Mouse (Mus musculus) A20 (cell line): ENCODE results near the gene Hoxa2.

Experiments
- DNase-seq: peaks from one replicate; pipeline ENCODE4 v3.0.0-alpha.2; 2011; ENCODE audit warnings: low read depth, low spot score

The Hoxa2 gene

DNA sequence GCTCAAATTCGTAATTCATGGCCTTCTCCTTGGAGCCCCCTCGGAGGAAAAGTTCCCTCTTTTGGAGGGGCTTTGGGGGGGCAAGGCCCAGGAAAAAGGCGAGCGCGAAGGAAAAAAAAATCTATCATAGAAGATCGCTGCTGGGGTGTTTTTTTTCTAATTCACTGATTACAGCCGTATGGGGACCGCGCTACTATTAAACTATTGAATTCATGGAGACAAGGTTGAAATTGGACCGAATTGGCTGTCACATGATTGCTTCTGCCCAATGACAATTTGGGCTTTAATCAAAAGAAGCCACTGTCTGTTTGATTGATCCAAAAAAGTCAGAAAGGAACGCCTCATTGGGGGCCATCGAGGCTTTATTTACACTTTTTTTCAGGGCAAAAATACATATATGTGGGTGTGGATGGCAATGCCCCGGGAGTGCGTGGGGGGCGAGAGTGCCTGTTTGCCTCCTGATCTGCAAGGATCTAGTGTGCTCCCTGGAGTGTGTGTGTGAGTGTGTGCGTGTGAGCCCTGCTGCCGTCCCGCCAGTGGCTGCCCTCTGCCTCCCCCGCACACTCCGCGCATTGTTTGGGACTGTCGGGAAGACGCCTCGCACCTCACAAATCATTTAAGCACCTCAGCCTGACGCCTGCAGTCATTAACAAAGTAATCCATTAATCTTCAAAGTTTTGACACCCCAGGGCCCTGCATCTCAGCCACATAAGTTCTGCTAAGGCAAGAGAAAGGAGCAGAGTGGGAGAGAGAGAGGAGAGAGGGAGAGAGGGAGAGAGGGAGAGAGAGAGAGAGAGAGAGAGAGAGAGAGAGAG, at the start of gene Hoxa2:
TSS of gene Hoxa2 (minus strand) at position 206 of the 815 bp plus-strand sequence.
- DNase-seq, result no peak

DNA sequence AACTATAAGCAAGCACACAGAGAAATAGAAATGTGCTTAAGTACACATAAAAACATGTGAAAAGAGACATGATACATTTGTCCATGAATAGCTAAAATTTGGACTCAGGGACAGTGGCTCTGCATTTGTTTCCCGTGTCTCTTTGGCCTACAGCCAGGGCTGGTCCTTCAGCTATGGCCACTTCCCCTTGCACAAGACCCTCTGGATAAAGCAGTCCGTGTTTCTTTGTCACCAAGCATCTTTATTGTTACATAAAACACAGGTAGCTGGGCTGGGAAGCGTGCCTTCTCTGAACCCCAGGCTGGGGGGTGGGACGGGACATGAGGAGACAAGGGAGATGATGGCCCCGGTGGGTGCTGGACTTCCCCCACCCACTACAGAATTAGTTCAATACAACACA, 49.6 kb upstream of the Hoxa2 start:
- DNase-seq, result peak; percentile 58

DNA sequence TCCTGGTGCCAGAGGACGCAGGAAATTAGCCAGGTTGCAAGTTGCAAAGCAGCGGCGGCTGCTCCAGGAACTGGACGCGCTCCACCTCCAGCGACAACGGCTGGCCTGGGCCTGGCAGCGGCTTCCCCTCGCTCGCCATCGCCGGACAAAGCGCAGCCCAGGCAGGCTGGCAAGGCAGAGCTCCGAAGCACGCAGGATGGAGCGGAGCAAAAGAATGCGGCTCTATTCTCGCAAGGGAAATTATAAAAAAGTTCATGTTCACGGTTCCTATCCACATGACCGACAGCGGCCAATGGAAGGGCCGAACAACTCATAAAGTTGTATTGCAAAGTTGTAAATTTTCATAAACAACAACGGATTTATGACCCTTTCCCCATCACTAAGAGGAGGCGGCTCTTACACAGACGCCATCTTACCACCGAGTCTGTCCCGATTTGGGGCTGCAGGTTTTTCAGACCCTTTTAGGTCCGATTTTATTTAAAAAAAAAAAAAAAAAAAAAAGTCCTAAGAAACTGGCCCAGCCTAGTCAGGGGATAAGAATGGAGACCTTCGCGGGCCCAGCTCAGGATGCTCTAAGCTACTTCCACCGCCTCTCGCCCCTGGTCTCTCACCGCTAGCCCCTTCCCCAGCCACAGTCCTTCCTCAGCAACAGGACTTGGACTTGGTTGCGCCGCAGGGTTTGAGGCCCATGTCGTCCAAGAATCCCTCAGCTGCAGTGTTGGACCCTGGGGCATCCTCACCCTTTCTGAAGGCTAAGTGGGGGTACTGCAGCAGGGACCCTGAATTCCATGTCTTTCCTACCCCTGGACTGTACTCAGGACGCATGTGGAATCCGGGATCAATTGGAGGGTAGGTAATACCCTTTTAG, 48.7 kb upstream of the Hoxa2 start, which contains the start of the genes Hoxa3 and Gm28308:
TSS of gene Hoxa3 (minus strand) at position 218 of the 868 bp plus-strand sequence.
TSS of gene Gm28308 (minus strand) at position 221 of the 868 bp plus-strand sequence.
- DNase-seq, result peak; percentile 92

DNA sequence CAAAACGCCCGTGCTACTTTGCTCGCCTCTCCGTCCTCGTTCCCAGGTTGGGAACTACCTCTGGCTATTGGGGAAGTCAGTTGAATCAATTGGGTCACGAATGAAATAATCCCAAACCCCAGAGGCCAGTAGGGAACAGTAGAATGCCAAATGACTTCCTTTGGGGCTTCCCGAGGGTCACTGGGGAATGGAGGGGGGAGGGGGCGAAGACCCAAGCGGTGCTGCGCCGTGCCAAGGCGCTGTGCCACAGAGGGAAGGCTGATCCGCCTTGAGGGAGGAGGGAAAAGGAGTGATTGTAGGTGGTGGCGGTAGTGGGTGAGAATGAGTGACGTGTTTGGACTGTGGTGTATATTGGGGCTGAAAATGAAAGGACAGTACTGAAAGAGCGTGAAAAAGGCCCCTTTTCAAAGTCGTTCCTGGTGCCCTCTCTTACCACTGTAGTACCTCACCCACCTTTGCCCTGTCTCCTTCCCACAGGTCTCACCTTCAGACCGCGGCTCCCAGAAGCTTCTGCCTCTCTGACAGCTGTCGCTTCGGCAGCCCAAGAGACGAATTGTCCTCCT, 48.0 kb upstream of the Hoxa2 start:
- DNase-seq, result no peak

DNA sequence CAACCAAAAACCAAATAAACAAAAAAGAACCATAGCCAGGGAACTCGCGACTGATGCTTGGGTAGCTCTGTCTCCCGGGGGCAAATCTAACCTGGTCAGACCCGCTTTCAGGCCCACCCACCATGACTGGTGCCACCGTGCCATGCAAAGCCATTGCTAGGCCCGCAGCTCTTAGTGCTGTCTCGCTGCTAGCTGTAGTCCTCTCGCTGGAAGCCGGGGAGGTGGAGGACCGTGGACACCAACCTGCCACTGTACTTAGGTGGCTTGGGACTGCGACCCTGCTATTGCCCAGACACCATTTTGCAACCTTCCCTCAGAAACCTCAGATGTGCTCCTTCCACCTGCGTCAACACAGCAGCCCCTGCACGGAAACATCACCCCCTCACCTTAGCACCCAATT, 47.3 kb upstream of the Hoxa2 start:
- DNase-seq, result peak; percentile 82

DNA sequence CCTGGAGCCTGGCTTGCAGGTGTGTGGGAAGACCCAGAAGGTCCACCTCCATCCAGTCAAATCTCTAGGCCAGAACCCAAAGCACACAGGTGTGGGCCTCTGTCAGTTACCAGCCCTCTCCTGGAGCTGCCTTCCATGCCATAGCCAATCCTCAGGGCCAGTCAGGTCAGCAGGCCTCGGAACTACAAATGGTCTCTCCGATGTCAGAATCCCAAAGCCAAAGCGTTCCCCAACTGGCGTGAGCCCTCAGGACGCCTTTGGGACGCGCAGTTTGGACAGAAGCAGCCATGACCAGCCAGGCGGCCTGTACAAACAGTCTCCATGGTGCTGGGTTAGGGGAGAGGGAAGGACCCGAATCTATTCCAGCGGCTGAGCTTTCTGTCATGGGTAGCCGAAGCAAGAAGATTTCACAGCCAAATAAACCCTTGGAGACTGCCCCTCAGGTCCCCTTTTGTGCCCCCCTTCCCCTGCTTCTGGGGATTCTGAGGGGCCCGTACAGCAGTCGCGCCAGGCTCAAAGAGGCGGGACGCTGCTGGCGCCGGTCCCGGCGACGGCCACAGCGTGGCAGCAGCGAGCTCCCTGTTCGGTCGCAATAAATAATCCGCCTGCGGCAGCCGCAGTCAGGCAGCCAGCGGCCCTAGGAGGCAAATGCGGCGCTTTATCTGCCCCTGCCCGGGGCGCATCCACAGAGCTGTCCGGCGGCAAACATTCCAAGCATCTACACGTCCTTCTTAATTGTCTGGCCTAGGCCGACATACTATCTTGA, 46.7 kb upstream of the Hoxa2 start:
- peak; percentile 89 for DNase-seq

DNA sequence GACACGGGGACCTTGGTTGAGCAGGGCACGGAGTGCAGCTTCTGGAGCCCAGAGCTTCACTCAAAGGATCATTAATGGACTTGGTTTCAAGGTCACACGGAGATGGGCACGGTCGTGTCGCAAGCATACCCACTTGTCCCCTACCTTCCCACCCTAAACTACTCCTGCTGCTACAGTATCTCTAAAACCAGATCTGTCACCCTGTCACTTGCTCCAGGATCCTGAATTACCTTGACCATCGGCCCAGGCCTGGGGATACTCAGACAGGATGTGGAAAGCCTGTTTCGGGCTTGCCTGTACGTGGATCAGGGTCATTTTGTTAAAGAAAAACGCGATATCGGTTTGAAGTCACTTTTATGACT, 45.0 kb upstream of the Hoxa2 start:
- DNase-seq, result no peak

DNA sequence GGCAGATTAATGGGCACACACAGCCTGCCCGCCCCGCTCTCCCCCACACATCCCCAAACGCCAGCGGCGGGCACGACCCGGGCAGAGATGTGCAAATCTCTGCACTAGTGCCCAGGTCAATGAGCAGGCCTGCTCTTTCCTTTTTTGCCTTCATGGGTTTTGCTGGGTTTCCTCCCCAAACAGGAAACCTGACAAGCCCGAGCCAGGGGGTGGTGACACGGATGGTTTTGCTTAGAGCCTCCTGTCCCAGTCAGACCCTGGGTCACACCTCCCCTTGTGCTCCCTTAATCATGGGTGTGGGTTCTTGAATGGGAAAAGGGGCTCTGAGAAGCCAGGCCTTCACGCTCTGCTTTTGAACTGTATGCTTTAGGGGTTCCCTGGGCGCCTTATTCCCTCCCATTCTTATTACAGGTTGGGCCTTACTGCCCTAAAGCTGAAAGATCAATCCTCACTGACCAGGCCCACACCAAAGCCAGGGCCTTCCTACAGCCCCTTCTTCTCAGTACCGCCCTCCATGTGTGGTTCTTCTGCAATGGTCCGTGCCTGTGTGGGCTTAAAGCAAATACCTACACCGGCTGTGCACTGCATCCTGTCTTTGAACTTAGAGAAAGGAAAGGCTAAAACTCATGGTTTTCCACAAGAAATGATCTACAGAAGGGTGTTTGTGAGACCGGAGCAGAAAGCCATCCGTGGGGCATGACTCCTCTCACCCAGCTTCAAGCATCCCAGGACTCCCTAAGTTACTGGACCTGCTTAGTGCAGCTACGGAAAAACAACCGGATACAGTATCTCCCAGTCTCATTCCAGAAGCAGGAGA, 44.4 kb upstream of the Hoxa2 start:
- DNase-seq, result no peak

DNA sequence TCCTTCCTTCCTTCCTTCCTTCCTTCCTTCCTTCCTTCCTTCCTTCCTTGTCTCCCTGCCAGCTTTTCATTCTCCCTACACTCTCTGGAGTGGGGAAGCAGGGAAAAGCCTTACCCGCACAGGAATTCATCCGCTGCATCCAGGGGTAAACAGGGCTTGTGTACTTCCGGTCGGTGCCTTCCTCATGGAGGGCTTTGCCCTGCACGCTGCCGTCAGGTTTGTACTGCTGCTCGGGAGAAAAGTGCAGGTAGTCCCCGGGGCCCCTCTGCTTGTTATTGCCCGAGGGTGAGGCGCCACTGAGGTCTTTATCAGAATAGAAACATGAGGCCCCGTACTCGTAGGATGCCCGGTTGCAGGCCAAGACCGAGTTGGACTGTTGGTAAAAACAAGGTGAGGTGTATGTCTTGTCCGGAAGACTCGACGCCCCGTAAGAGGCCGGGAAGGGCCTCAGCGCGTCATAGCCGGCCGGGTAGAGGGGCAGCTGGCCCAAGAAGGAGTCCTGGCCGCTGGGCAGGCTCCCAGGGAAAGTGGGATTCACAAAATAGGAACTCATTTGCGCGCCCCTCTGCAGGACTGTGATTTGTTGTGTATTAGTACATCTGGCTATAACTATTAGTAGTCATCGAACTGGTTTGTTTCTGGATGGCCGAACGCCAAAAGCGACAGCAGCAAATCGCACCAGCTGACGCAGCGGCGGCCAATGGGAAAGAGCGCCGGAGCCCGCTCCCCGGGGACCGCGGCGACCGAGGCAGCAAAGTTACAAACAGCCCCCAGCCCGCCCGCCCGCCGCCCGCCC, 43.6 kb upstream of the Hoxa2 start, which contains the start of gene Hoxa6:
TSS of gene Hoxa6 (minus strand) at position 651 of the 796 bp plus-strand sequence.
- no peak for DNase-seq

DNA sequence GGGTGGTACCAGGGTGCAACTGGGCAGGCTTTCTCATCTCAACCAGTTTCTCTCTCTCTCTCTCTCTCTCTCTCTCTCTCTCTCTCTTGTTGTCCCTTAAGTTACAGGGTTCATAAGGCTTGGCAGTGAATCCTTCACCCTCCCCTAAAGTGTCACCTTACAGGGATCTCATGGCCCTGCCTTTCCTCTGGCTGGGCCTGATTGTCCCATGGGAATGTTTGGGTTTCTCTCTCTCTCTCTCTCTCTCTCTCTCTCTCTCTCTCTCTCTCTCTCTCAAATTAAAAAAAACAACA, 43.0 kb upstream of the Hoxa2 start:
- no peak for DNase-seq

DNA sequence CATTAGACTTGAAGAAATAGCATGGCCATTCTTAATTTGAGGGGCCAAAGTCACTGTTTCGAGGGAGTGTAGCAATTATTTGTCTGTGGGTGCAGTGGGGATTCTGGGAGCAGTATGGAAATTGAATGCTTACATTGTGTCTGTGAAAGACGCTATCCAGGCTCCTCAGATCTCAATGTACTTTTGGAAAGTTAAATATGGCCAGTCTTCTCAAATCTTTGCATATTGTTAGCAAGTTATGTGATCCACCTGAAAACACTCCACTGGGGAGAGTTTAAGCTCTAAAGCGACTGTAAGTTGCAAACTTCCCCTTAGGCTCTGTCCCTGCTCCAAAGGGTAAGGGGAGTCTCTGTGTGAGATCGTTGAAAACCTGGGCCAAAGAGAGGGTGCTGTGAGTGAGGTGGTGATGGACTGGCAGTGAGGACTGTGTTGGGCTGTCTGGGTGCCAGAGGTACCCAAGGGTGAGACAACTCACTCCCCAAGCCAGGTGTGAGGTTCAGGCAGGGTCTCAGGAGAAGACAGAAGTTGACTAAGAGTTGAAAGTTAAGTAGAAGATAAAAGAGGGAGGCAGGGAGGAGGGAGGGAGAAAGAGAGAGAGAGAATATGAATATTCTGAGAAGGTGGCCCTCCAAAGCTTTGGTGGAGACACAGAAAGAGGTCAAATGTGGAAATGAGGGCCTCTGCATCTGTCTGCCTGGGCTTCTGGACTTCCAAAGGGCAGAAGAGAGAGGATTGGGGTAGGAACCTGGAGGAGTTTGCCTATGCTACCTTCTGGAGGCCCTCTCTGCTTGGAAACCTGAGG, 42.5 kb upstream of the Hoxa2 start:
- DNase-seq, result no peak

DNA sequence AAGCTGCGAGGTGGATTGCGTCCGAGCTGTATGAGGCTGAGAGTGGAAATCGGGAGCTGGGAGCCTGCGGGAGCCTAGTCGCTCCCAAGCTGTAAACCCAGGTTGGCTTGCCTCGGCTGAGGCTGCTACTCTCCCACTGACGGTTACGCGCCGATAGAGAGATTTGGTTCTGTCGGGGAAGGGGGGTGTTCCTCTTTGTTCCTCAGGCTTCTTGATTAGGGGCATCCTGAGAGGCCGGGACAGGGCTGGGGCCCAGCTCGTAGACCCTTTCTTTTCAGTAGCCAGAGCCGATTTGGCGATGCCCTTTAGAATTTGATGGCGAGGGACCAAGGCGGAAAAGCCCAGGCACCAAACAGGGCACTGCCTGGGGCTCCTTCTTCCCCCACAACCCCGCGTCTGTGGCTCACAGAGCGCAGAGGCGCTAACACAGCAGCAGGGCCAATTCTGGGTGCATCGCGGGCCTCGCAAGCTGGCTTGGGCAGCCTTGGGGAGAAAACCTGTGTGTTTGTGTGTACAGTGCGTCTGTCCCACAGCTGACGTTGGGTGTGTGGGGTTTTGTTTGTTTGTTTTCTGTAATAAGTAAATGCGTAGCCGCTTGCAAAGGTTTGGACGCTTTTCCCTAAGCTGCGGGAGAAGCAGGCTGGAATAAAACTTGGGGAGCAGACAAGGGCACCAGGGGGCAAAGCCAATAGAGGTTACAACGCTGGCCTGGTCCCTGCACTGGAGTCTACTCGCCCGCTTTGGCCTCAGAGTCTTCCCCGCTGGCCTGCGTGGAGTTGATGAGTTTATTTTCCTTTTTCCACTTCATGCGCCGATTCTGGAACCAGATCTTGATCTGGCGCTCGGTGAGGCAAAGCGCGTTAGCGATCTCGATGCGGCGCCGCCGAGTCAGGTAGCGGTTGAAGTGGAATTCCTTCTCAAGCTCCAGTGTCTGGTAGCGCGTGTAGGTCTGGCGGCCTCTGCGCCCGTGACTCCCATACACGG, 41.3 kb upstream of the Hoxa2 start:
- DNase-seq, result no peak

DNA sequence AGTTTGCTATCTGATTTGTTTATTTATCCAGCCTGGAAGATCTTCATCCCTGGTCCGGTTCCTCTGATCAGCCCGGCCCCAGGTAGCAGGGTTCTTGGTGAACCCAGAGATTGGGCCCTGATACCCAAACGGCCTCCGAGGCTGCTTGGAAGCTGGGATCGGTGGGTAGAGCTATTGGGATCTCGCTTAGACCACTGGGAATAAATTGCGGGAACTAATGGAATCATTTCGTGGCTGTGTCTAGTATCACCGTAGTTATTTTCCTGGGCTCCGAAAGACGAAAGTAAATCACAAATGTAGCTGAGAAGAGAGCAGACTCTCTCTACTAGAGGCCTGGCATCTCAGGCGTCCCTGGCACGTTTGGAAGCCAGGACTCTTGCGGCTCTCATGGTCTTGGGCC, 40.6 kb upstream of the Hoxa2 start:
- DNase-seq, result no peak

DNA sequence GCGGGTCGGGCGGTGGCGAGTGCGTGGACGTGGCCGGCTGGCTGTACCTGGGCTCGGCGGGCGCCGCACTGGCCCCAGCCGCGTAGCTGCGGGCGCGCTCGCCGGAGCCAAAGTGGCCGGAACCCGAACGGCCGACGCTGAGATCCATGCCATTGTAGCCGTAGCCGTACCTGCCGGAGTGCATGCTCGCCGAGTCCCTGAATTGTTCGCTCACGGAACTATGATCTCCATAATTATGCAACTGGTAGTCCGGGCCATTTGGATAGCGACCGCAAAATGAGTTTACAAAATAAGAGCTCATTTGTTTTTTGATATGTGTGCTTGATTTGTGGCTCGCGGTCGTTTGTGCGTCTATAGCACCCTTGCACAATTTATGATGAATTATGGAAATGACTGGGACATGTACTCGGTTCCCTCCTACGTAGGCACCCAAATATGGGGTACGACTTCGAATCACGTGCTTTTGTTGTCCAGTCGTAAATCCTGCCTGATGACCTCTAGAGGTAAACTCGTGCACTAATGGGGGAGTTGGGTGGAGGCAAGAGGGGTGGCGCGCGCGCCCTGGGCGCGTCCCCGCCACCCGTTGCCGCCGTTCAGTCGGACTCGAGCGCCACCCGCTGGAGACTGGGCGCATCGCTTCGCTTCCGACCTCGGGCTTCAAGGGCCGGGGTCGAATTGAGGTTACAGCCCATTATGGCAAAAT, 39.6 kb upstream of the Hoxa2 start, which contains the start of gene Hoxa5:
TSS of gene Hoxa5 (minus strand) at position 538 of the 703 bp plus-strand sequence.
- no peak for DNase-seq

DNA sequence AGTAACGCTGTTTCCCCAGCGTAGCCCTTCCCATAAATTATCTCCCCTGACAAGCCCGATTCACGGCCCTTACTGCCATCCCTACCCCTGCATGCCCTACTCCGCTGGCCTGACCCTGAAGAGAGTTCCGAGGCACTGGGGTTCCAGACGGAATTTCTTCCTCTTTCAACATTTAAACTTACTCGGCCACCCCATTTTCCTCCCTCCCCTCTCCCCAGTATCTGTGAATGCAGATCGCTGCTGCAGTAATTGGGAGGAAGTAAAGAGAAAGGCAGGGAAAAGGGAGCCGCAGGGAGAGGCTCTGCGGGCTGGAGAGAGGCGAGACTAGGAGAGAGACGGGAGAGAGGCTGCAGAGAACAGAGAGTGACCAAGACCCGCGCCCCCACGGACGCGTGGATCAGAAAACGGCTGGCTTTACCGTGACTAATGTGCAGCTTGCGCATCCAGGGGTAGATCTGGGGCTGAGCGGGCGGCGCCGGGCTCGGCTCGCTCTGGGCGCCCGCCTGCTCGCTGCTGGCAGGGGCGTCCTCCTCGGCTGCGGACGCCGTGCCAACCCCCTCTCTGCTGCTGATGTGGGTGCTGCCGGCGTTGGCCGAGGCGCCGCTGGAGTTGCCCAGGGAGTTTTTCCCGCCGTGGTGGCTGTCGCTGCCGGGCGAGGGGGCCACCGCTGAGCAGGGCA, 38.9 kb upstream of the Hoxa2 start:
- DNase-seq, result no peak

DNA sequence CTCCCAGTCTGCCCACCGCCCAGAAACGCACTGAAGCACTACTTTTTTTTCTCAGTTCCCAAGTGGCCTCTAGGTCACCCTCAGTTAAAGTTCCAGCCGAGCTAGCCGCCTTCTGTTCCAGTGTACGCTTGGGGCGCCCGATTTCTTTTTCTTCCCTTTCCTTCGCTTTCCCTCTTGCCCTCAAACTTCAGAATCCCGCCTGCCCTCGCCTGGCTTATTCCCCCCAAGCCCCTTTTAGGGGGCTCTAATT, 38.4 kb upstream of the Hoxa2 start:
- DNase-seq, result no peak
